Mouse (Mus musculus) thymus, adult 2 months (tissue): ENCODE data around the gene Olfr1247.
"Not testable (repeated sequence)": the region's sequence is repeated elsewhere in the genome, so short reads cannot be mapped to it uniquely, and the experiment has no call there.

Experiments used
- CTCF ChIP-seq: fragments of 200-500 bp; IDR thresholded peaks from 2 replicates; pipeline ENCODE4 v1.5.1; 2012; ENCODE audit warnings: mild to moderate bottlenecking, control low read depth, low read length, moderate library complexity, borderline replicate concordance; ENCODE audit not compliant: control insufficient read depth, poor library complexity, insufficient read depth; ENCODE audit errors: extremely low read depth
- POLR2A ChIP-seq: fragments of 200-500 bp; IDR thresholded peaks from 2 replicates; pipeline ENCODE4 v1.6.1; 2012; ENCODE audit warnings: mild to moderate bottlenecking, low read length, control low read depth, moderate library complexity; ENCODE audit not compliant: control insufficient read depth, poor library complexity, insufficient read depth; ENCODE audit errors: extremely low read depth

DNA sequence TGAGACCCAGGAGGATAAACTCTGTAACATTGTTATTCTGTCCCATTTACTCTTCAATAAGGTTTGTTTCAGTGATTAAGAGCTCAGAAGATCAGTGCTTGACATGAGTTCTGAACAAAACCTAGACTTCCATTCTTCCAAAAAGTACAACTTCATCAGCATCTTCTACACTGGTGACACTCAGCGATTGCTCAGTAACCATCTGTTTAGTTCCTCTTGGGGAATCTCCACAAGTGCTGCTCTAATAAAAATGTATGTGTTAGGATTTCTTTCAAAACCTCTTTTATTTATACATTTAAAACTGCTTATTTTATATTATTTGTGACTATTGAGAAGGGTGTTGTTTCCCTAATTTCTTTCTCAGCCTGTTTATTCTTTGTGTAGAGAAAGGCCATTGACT lies 4.2 kb upstream of the Olfr1247 start, which contains the start of gene Olfr1248:
- TF ChIP-seq CTCF, POLR2A: not testable (repeated sequence)
